ENCODE assay signal across 19 mouse cellular contexts in genomic region chr5:114876331-114876730, GRCm38 (mm10). TPM values are rescaled to one million over a fixed set of nuclear protein-coding genes. Genes with fewer than 3 reads are reported as not detected.
"Had no signal": no experiment of that assay in that cellular context is flagged by ENCODE, and none has a peak within 500 bp of the region (broad histone marks: within the 10 kb centered on the region; RNA-seq: fewer than 3 reads in every experiment).

No protein-coding gene starts in this region.

- H3K4me2 ChIP-seq: limb, embryonic 15.5 days; liver, embryonic 12.5 days; lung, embryonic 14.5 days; midbrain, embryonic 11.5 days; midbrain, embryonic 15.5 days; neural tube, embryonic 12.5 days had no signal

- ATAC-seq: liver, embryonic 12.5 days; midbrain, embryonic 15.5 days had no signal

- H3K27me3 ChIP-seq: limb, embryonic 15.5 days; midbrain, embryonic 15.5 days; neural tube, embryonic 12.5 days had no signal

- H3K9ac ChIP-seq: limb, embryonic 15.5 days; liver, embryonic 12.5 days; lung, embryonic 14.5 days; midbrain, embryonic 15.5 days; neural tube, embryonic 12.5 days had no signal

- H3K36me3 ChIP-seq: limb, embryonic 15.5 days; liver, embryonic 12.5 days; midbrain, embryonic 15.5 days; neural tube, embryonic 12.5 days had no signal

- H3K4me3 ChIP-seq: limb, embryonic 15.5 days; liver, embryonic 12.5 days; midbrain, embryonic 15.5 days; neural tube, embryonic 12.5 days had no signal

- DNase-seq: layer of hippocampus, adult 9-11 months; layer of hippocampus, postnatal 36 days; right cerebral cortex, adult 18-20 months; thymus, adult 18-20 months had no signal

- H3K27ac ChIP-seq: limb, embryonic 15.5 days; liver, embryonic 12.5 days; macrophage; midbrain, embryonic 15.5 days; neural tube, embryonic 12.5 days; stomach, postnatal 0 days had no signal

- H3K9me3 ChIP-seq: limb, embryonic 15.5 days; liver, embryonic 12.5 days; megakaryocyte, embryonic 14.5 days; midbrain, embryonic 15.5 days; neural tube, embryonic 12.5 days had no signal

- H3K4me1 ChIP-seq: midbrain, embryonic 15.5 days had no signal

RNA-seq across cellular contexts. Expression of gene Gm9936, which starts 17.8 kb away (rescaled TPM):
- total RNA-seq: monocyte, adult 5-6 weeks had no signal
- polyA plus RNA-seq: kidney, embryonic 16.5 days; liver, embryonic 12.5 days; lung, embryonic 14.5 days; macrophage had no signal

RNA-seq across cellular contexts. Expression of gene 4930519G04Rik, which starts 22.9 kb away (rescaled TPM):
- total RNA-seq: layer of hippocampus, postnatal 36 days; left cerebral cortex, adult 8-10 months; left cerebral cortex, postnatal 25 days had no signal
- polyA plus RNA-seq: kidney, embryonic 16.5 days; limb, embryonic 11.5 days; limb, embryonic 15.5 days; liver, embryonic 12.5 days; liver, embryonic 16.5 days; lung, embryonic 14.5 days; macrophage; midbrain, embryonic 11.5 days; midbrain, embryonic 15.5 days; neural tube, embryonic 12.5 days; stomach, postnatal 0 days had no signal

RNA-seq across cellular contexts. Expression of gene Oasl1, which starts 46.7 kb away (rescaled TPM):
- total RNA-seq: layer of hippocampus, postnatal 36 days had no signal
- polyA plus RNA-seq: midbrain, embryonic 11.5 days had no signal
